Mouse (Mus musculus) limb, embryonic 15.5 days (tissue): Measurements from ENCODE around the gene Focad. TPM values are rescaled to one million over a fixed set of nuclear protein-coding genes. Genes with fewer than 3 reads are reported as not detected.

ENCODE experiments used
- ATAC-seq: fragments of 200-750 bp; cut with Nextera tagmentation; 2 replicates; pipeline ENCODE4 v1.8.0; 2017; ENCODE audit warnings: low read depth, moderate TSS enrichment; ENCODE audit not compliant: insufficient number of reproducible peaks, low FRiP score, low TSS enrichment
- H3K27ac ChIP-seq: fragments of 300-500 bp; sonication (generic); 2 replicates; pipeline ENCODE4 v1.5.1; 2015; ENCODE audit warnings: moderate library complexity, mild to moderate bottlenecking, inconsistent platforms
- H3K27me3 ChIP-seq: fragments of 300-500 bp; sonication (generic); 2 replicates; pipeline ENCODE4 v1.6.1; 2015; ENCODE audit warnings: inconsistent platforms
- H3K36me3 ChIP-seq: fragments of 300-500 bp; sonication (generic); 2 replicates; pipeline ENCODE4 v1.6.1; 2015; ENCODE audit warnings: inconsistent platforms
- H3K4me1 ChIP-seq: fragments of 300-500 bp; sonication (generic); 2 replicates; pipeline ENCODE4 v1.6.1; 2015; ENCODE audit warnings: inconsistent platforms
- H3K4me2 ChIP-seq: fragments of 300-500 bp; sonication (generic); 2 replicates; pipeline ENCODE4 v1.6.1; 2015; ENCODE audit warnings: mild to moderate bottlenecking, inconsistent platforms
- H3K4me3 ChIP-seq: fragments of 300-500 bp; sonication (generic); 2 replicates; pipeline ENCODE4 v1.5.1; 2015; ENCODE audit warnings: mild to moderate bottlenecking, inconsistent platforms
- H3K9ac ChIP-seq: fragments of 300-500 bp; sonication (generic); 2 replicates; pipeline ENCODE4 v1.6.1; 2015; ENCODE audit warnings: inconsistent platforms
- H3K9me3 ChIP-seq: fragments of 300-500 bp; sonication (generic); 2 replicates; pipeline ENCODE4 v1.6.1; 2016; ENCODE audit warnings: inconsistent platforms
- WGBS: fragments of 180-500 bp; shearing (Covaris S2); methylation state at CpG from one replicate; pipeline ENCODE4 v1.1.7; 2015; 5-methylcytosine and 5-hydroxymethylcytosine counted together
- polyA plus RNA-seq: library from polyadenylated mRNA; unstranded; fragments of >200 nt; fragmentation: Nextera tagmentation; extraction: Ambion mirVana; gene quantifications from 2 replicates; pipeline ENCODE4 v1.2.1, GENCODE M21; 2015

Focad gene
- polyA plus RNA-seq, 1 experiment from 2014 or later, result 15.4 TPM

DNA sequence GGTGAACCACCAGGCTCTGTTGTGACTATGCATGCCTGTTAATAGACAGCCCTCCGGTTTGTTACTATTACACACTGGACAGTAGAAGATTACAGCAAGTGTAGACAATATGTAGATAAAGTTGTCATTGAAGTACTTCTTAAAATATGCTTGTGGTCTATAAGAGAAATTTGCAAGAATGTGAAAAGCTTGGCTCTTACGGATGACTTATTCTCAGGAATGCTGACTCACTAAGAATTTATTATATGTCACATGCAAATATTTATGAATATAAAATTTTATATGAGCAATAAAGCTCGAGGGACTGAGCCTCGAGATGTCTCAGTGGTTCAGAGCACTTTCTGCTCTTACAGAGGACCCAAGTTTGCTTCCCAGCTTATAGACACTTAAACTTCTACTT, 240.1 kb downstream of the Focad start:
- H3K36me3 ChIP-seq, result no peaks in the 10 kb centered on the region
- no peak overlapping the region for H3K27ac ChIP-seq

DNA sequence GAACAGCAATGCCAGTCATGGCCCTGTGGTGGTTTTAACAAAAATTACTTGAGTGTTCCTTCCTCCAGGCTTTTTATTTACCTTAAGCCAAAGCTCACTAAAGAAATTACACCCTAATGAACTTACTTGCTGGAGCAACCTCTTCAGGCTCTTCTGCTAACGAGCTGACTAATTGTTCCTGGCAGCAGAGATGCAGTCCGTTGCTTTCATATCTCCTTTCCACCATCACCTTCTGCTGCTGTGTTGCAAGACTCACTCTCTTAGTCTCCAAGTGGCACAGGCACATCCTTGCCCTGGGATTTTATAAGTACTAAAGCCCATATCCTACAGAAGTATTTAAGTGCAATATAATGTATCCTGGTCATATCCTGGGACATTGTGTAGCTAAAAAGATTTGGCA, 242.3 kb downstream of the Focad start:
- H3K4me2 ChIP-seq, result no peak overlapping the region
- H3K36me3 ChIP-seq, result no peaks in the 10 kb centered on the region
- H3K27ac ChIP-seq, result no peak overlapping the region
- no peaks in the 10 kb centered on the region for H3K27me3 ChIP-seq
- H3K9me3 ChIP-seq, result no peaks in the 10 kb centered on the region
- H3K4me1 ChIP-seq, result no peaks in the 10 kb centered on the region
- ATAC-seq, result no peak
- WGBS, result 42% methylated on average over 2 of the region's 2 CpGs
- H3K4me3 ChIP-seq, result no peak overlapping the region
- no peak overlapping the region for H3K9ac ChIP-seq

More for the DNA sequence above, 240.1 kb downstream of the Focad start:
- 55% methylated on average over 4 of the region's 4 CpGs for WGBS
- no peak overlapping the region for H3K9ac ChIP-seq
- no peaks in the 10 kb centered on the region for H3K4me1 ChIP-seq
- H3K27me3 ChIP-seq, result no peaks in the 10 kb centered on the region
- no peaks in the 10 kb centered on the region for H3K9me3 ChIP-seq
- H3K4me2 ChIP-seq, result no peak overlapping the region
- ATAC-seq, result no peak
- no peak overlapping the region for H3K4me3 ChIP-seq

DNA sequence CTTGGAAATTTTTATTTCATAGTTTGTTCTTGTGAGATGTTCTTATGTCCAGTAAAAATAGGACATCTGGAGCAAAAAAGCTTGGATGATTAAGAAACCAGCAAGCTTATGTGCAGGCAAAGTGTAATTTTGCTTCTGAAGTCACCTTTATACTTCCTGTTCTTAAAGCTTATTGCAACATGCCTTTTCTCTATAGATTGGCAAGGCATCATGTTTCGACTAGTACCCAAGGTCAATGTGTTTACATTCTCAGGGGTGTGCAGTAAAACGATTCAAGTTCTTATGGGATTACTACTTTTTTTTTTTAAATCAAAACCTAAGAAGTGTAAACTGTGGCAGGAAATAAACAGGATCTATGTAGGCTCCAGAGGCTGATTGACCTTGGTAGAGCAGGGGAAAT, 242.9 kb downstream of the Focad start:
- H3K36me3 ChIP-seq, result no peaks in the 10 kb centered on the region
- no peak overlapping the region for H3K4me3 ChIP-seq
- H3K27ac ChIP-seq, result no peak overlapping the region
- no peaks in the 10 kb centered on the region for H3K4me1 ChIP-seq
- no peaks in the 10 kb centered on the region for H3K9me3 ChIP-seq
- ATAC-seq, result no peak
- H3K9ac ChIP-seq, result no peak overlapping the region
- no peak overlapping the region for H3K4me2 ChIP-seq
- WGBS, result 18% methylated on average over 2 of the region's 2 CpGs
- no peaks in the 10 kb centered on the region for H3K27me3 ChIP-seq

DNA sequence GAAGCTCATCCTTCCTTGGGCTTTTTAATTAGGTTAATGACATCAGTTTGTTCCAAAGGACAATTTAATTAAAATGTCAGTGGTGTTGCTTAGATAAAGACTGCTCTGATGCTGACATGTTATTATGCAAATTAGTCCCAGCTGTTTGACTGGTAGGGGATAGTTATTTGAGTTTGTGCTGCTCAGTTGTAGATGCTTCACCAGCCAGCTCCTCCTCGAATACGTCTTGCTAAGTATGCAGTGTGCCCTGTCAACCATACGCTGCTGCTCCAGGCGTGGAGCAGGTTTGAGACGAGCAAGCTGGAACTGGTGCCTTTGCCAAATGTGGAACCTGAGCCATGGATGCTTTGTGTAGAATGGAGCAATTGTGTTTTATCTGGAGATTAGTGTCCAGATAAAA, 243.7 kb downstream of the Focad start:
- Histone ChIP-seq H3K9me3 (no peaks in the 10 kb centered on the region), H3K27me3 (no peaks in the 10 kb centered on the region), H3K4me1 (no peaks in the 10 kb centered on the region), H3K4me3 (no peak overlapping the region), H3K4me2 (no peak overlapping the region), H3K9ac (no peak overlapping the region), H3K27ac (no peak overlapping the region), H3K36me3 (no peaks in the 10 kb centered on the region)
- ATAC-seq, result no peak
- 48% methylated on average over 5 of the region's 5 CpGs for WGBS

DNA sequence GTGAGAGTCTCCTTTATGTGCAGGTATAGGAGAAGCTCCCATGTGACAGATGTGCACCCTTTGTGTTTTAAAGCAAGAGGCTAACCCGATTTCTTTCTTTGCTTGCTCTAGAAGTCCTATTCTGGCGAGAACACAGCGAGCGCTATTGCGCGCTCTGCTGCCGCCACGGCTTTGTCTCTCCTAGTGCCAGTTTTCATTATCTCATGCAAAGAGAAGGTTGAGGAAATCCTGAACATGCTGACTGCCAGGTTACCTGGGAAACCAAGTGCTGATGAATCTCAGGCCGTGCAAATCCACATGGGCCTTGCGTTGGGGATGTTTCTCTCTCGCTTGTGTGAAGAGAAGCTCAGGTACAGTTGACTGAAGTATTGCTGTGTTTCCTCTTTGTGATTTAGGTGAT, 250.0 kb downstream of the Focad start:
- WGBS, result 93% methylated on average over 11 of the region's 11 CpGs
- no peak overlapping the region for H3K27ac ChIP-seq
- no peaks in the 10 kb centered on the region for H3K4me1 ChIP-seq
- no peak overlapping the region for H3K9ac ChIP-seq
- no peak overlapping the region for H3K4me3 ChIP-seq
- H3K9me3 ChIP-seq, result no peaks in the 10 kb centered on the region
- no peak overlapping the region for H3K4me2 ChIP-seq
- no peaks in the 10 kb centered on the region for H3K36me3 ChIP-seq
- no peak for ATAC-seq
- H3K27me3 ChIP-seq, result no peaks in the 10 kb centered on the region

DNA sequence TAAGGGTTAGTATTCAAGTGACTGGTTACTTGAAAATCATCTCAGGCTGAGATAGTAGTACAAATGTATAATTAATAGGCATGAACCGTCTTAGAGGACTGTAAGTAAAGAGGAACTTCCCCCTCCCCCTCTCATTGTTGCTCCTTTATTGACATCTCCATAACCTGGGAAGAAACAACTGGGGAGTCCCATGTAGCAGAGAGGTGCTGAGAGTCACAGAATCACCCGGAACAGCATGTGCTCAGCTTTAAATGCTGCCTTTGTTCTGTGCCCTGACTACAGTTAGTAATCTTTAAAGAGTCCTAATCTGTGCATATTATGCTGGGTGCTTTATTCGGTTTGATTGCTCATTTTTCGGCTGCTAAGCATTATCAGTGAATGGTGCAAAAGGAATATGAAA, 250.6 kb downstream of the Focad start:
- Histone ChIP-seq H3K27me3 (no peaks in the 10 kb centered on the region), H3K9me3 (no peaks in the 10 kb centered on the region), H3K4me2 (no peak overlapping the region), H3K9ac (no peak overlapping the region), H3K4me1 (no peaks in the 10 kb centered on the region), H3K27ac (no peak overlapping the region), H3K36me3 (no peaks in the 10 kb centered on the region), H3K4me3 (no peak overlapping the region)
- ATAC-seq, result no peak
- 75% methylated on average over 4 of the region's 4 CpGs for WGBS

DNA sequence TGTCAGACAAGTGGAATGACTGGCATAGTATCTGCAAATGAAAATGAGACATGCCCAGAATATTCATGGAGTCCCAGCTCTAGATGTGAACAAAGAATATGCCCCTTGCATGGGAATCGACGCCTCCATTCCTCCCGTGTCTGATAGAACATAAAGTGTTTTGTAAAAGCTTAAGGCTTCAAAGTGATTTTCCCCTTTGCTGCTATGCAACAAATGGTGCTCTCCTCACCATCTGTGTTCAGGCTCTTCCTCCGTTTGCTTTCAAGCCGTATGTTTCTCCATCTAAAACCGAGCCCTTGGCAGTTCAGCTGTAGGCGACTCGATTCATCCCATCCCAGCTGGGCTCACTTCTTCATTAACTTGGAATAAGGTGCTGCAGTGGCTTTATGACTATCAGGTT, 251.5 kb downstream of the Focad start:
- no peaks in the 10 kb centered on the region for H3K27me3 ChIP-seq
- no peaks in the 10 kb centered on the region for H3K36me3 ChIP-seq
- H3K4me3 ChIP-seq, result no peak overlapping the region
- no peak for ATAC-seq
- H3K9ac ChIP-seq, result no peak overlapping the region
- H3K4me1 ChIP-seq, result no peaks in the 10 kb centered on the region
- H3K27ac ChIP-seq, result no peak overlapping the region
- H3K9me3 ChIP-seq, result no peaks in the 10 kb centered on the region
- no peak overlapping the region for H3K4me2 ChIP-seq
- WGBS, result 73% methylated on average over 8 of the region's 8 CpGs

DNA sequence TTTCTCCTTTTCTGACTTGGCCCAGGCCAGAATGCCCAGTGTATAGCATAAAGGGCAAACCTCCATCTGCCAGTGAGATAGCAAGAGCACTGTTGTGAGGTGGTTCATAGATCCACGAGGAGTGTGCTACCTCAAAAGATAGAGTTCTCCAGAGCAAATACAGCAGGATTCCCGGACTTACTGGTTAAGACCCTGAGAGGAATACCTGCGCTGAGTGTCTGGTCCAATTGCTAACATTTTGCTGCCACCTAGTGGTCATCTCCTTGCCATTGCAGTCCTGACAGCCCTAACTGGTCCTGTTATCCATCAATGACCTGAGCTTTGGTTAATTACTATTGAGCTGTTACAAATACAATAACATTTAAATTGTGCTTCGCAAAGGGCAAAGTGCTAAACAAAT, 256.5 kb downstream of the Focad start:
- Histone ChIP-seq H3K4me1 (no peaks in the 10 kb centered on the region), H3K9ac (no peak overlapping the region), H3K27ac (no peak overlapping the region), H3K27me3 (no peaks in the 10 kb centered on the region), H3K36me3 (no peaks in the 10 kb centered on the region), H3K9me3 (no peaks in the 10 kb centered on the region), H3K4me3 (no peak overlapping the region), H3K4me2 (no peak overlapping the region)
- under 1% methylated on average over 4 of the region's 4 CpGs for WGBS
- no peak for ATAC-seq

DNA sequence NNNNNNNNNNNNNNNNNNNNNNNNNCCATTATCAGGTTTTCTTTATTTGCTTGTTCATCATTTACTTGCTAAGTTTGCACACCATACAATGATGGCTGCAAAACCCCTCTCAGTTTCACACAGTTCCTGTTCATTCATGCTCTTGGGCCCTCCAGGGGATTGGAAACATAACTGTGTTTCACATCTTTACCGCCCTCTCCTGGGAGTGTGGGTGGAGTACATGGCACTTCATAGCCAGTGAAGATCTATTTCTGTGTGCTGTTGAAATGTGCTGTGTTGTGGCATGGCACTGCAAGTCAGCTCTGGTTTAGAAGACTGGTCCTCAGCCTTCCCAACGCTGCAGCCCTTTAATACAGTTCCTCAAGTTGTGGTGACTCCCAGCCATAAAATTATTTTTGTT, 262.2 kb downstream of the Focad start:
- no peak overlapping the region for H3K27ac ChIP-seq
- WGBS, result 57% methylated on average over 2 of the region's 2 CpGs

DNA sequence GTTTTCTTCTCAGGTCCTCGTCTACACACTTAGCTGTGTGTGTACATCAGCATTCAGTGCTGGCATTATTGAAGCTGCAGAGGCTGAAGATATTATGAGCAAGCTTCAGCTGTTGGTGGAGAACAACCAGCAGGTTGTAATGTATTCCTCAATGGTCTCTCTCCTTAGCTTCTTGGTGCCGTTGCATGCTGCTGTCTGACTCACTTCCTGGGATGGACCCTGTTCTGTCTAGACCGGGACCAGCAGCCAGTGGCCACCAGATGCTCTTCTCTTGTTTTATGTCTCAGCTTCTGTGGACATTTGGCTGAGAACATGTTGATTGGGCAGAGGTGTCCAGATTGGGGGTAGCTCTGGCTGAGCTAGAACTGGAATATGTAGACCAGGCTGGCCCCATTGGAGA, 263.0 kb downstream of the Focad start:
- no peak for ATAC-seq
- H3K4me2 ChIP-seq, result no peak overlapping the region
- H3K36me3 ChIP-seq, result no peaks in the 10 kb centered on the region
- no peak overlapping the region for H3K27ac ChIP-seq
- no peaks in the 10 kb centered on the region for H3K4me1 ChIP-seq
- H3K4me3 ChIP-seq, result no peak overlapping the region
- WGBS, result 86% methylated on average over 3 of the region's 3 CpGs
- no peaks in the 10 kb centered on the region for H3K27me3 ChIP-seq
- no peak overlapping the region for H3K9ac ChIP-seq
- no peaks in the 10 kb centered on the region for H3K9me3 ChIP-seq

More for the DNA sequence above, 262.2 kb downstream of the Focad start:
- no peak overlapping the region for H3K4me3 ChIP-seq
- ATAC-seq, result no peak
- no peaks in the 10 kb centered on the region for H3K27me3 ChIP-seq
- H3K4me2 ChIP-seq, result no peak overlapping the region
- no peaks in the 10 kb centered on the region for H3K9me3 ChIP-seq
- H3K4me1 ChIP-seq, result no peaks in the 10 kb centered on the region
- H3K36me3 ChIP-seq, result no peaks in the 10 kb centered on the region
- no peak overlapping the region for H3K9ac ChIP-seq

DNA sequence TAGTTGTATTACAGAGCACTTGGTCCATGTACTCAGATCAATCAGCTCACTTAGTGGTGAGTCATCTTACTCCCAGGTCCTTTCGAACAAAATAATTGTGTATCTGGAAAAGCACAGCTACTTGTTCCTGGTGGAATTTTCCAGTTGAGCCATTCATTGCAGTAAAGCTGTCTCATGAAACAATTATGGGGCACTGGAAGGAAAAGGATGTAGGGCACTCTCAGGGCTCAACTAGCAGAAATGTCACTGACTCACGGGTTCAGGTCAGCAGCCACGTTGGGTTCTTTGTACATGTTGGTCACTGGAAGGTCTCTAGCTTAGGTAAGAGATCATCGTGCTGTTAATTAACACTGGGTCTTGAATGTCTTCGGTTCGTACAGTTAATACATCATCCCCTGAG, 275.5 kb downstream of the Focad start:
- Histone ChIP-seq H3K9me3 (no peaks in the 10 kb centered on the region), H3K4me3 (no peak overlapping the region), H3K36me3 (no peaks in the 10 kb centered on the region), H3K27ac (no peak overlapping the region), H3K9ac (no peak overlapping the region), H3K27me3 (no peaks in the 10 kb centered on the region), H3K4me1 (no peaks in the 10 kb centered on the region), H3K4me2 (no peak overlapping the region)
- WGBS, result 71% methylated on average over 6 of the region's 6 CpGs
- no peak for ATAC-seq

DNA sequence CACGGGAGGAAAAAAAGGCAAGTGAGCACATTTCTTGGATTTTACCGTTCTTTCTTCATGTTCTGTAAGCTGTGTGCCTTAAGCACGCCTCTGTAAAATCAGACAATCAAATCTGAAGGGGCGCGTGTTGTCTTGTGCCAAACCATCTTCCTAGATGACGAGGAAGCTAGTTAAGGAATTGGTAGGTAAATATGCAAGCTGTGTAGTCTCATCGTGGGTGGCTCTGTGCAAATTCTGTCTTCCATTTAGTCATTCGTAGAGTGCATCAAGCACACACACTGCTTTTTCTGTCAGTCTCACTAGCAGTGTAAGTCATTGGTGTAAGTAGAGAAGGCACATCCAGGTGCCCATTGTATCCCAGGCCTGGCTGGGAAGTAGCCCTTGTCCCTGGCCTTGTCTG, 276.4 kb downstream of the Focad start:
- Histone ChIP-seq H3K36me3 (no peaks in the 10 kb centered on the region), H3K4me2 (no peak overlapping the region), H3K9me3 (no peaks in the 10 kb centered on the region), H3K4me3 (no peak overlapping the region), H3K4me1 (no peaks in the 10 kb centered on the region), H3K9ac (no peak overlapping the region), H3K27me3 (no peaks in the 10 kb centered on the region), H3K27ac (no peak overlapping the region)
- WGBS, result 70% methylated on average over 8 of the region's 8 CpGs
- ATAC-seq, result no peak
